Mouse (Mus musculus): ENCODE measurements at regions not wholly inside any gene's neighbourhood (a gene's known extent, or its start where the extent isn't known, plus 50 kb on each side); places are given as distances from the start of the nearest gene placed in this dataset.

GRCm38 (mm10) chr11:113098360-113098759 lies 316.3 kb downstream of the Sox9 start:
- DNase-seq, result no peak

- DNase-seq, result no peak
These were observed 318.8 kb downstream of the Sox9 start for GRCm38 (mm10) chr11:113100800-113101199.

- DNase-seq, result no peak
These were observed 319.5 kb downstream of the Sox9 start for GRCm38 (mm10) chr11:113101534-113101933.

- no peak for DNase-seq
These were observed 321.3 kb downstream of the Sox9 start for GRCm38 (mm10) chr11:113103161-113103845.

- no peak for DNase-seq
These were observed 323.3 kb downstream of the Sox9 start for GRCm38 (mm10) chr11:113105371-113105770.

GRCm38 (mm10) chr11:113107205-113107844 lies 325.3 kb downstream of the Sox9 start:
- DNase-seq, result no peak

GRCm38 (mm10) chr11:113107966-113108699 lies 326.1 kb downstream of the Sox9 start:
- DNase-seq, result no peak

- no peak for DNase-seq
These were observed 327.1 kb downstream of the Sox9 start for GRCm38 (mm10) chr11:113109096-113109495.

GRCm38 (mm10) chr11:113113220-113113817 lies 331.3 kb downstream of the Sox9 start:
- DNase-seq, result no peak

- no peak for DNase-seq
These were observed 335.3 kb downstream of the Sox9 start for GRCm38 (mm10) chr11:113117179-113117898.

GRCm38 (mm10) chr11:113120570-113120969 lies 338.5 kb downstream of the Sox9 start:
- DNase-seq, result no peak

- DNase-seq, result no peak
These were observed 339.3 kb downstream of the Sox9 start for GRCm38 (mm10) chr11:113121307-113121706.

- DNase-seq, result no peak
These were observed 340.1 kb downstream of the Sox9 start for GRCm38 (mm10) chr11:113122137-113122536.

- DNase-seq, result no peak
These were observed 340.9 kb downstream of the Sox9 start for GRCm38 (mm10) chr11:113122964-113123363.

GRCm38 (mm10) chr11:113125832-113126231 lies 343.8 kb downstream of the Sox9 start:
- DNase-seq, result no peak

GRCm38 (mm10) chr11:113129192-113129591 lies 347.2 kb downstream of the Sox9 start:
- DNase-seq, result no peak

GRCm38 (mm10) chr11:113129975-113130374 lies 348.0 kb downstream of the Sox9 start:
- no peak for DNase-seq

- DNase-seq, result no peak
These were observed 350.3 kb downstream of the Sox9 start for GRCm38 (mm10) chr11:113132078-113133064.

GRCm38 (mm10) chr11:113133407-113133806 lies 351.4 kb downstream of the Sox9 start:
- DNase-seq, result no peak

- DNase-seq, result no peak
These were observed 353.2 kb downstream of the Sox9 start for GRCm38 (mm10) chr11:113135261-113135660.

- no peak for DNase-seq
These were observed 356.4 kb downstream of the Sox9 start for GRCm38 (mm10) chr11:113138462-113138861.

GRCm38 (mm10) chr11:113140595-113140994 lies 358.6 kb downstream of the Sox9 start:
- no peak for DNase-seq
